Mouse (Mus musculus) heart, embryonic 14.5 days (tissue): ENCODE measurements around the gene Plcb1. TPM values are rescaled to one million over a fixed set of nuclear protein-coding genes. Genes with fewer than 3 reads are reported as not detected.
A peak's percentile ranks its signal among the peaks of the same experiment; 100 is the strongest.

Experiments used
- ATAC-seq: fragments of 200-750 bp; cut with Nextera tagmentation; 2 replicates; pipeline ENCODE4 v1.8.0; 2017; ENCODE audit warnings: low read depth, moderate TSS enrichment; ENCODE audit not compliant: insufficient number of reproducible peaks, insufficient read depth, low FRiP score
- H3K27ac ChIP-seq, 2 experiments: fragments of 200-500 bp in 1 of 2; fragments of 300-500 bp in 1 of 2; sonication (generic) in 1 of 2; replicated peaks in 1 of 2; 2 replicates each; pipeline ENCODE4 v1.5.1; 2012 to 2014; ENCODE audit warnings: low read depth in 2 of 2, low read length in 2 of 2, control low read depth in 1 of 2, mild to moderate bottlenecking in 1 of 2, mixed read lengths in 1 of 2; ENCODE audit not compliant: control insufficient read depth in 1 of 2, insufficient read depth in 1 of 2
- H3K27me3 ChIP-seq: fragments of 300-500 bp; sonication (generic); 2 replicates; pipeline ENCODE4 v1.6.1; 2014; ENCODE audit warnings: mild to moderate bottlenecking, low read length, control low read depth; ENCODE audit not compliant: control insufficient read depth, insufficient read depth
- H3K36me3 ChIP-seq: fragments of 300-500 bp; sonication (generic); 2 replicates; pipeline ENCODE4 v1.6.1; 2014; ENCODE audit warnings: mild to moderate bottlenecking, control low read depth, low read length, mixed read lengths; ENCODE audit not compliant: control insufficient read depth, insufficient read depth
- H3K4me1 ChIP-seq, 2 experiments: fragments of 200-500 bp in 1 of 2; fragments of 300-500 bp in 1 of 2; sonication (generic) in 1 of 2; 2 replicates each; pipeline ENCODE4 v1.6.1; 2012 to 2014; ENCODE audit warnings: low read length in 2 of 2, control low read depth in 1 of 2, mixed read lengths in 1 of 2; ENCODE audit not compliant: control insufficient read depth in 2 of 2, insufficient read depth in 2 of 2
- H3K4me2 ChIP-seq: fragments of 300-500 bp; sonication (generic); 2 replicates; pipeline ENCODE4 v1.6.1; 2014; ENCODE audit warnings: mild to moderate bottlenecking, low read length
- H3K4me3 ChIP-seq, 2 experiments: fragments of 200-500 bp in 1 of 2; fragments of 300-500 bp in 1 of 2; sonication (generic) in 1 of 2; 2 replicates each; pipeline ENCODE4 v1.5.1; 2012 to 2014; ENCODE audit warnings: low read length in 2 of 2, mild to moderate bottlenecking in 2 of 2, control low read depth in 1 of 2, low read depth in 1 of 2, moderate library complexity in 1 of 2; ENCODE audit not compliant: control insufficient read depth in 1 of 2, insufficient read depth in 1 of 2
- H3K9ac ChIP-seq: fragments of 300-500 bp; sonication (generic); 2 replicates; pipeline ENCODE4 v1.6.1; 2014; ENCODE audit warnings: mild to moderate bottlenecking, low read length
- H3K9me3 ChIP-seq: fragments of 300-500 bp; sonication (generic); 2 replicates; pipeline ENCODE4 v1.6.1; 2016; ENCODE audit warnings: low read length, control low read depth; ENCODE audit not compliant: control insufficient read depth
- WGBS: fragments of 180-500 bp; shearing (Covaris S2); extraction: QIAGEN DNeasy Blood & Tissue Kit; methylation state at CpG from one replicate; pipeline ENCODE4 v1.1.7; 2014; 5-methylcytosine and 5-hydroxymethylcytosine counted together
- polyA plus RNA-seq: library from polyadenylated mRNA; unstranded; fragments of >200 nt; fragmentation: Nextera tagmentation; extraction: Ambion mirVana; gene quantifications from 2 replicates; pipeline ENCODE4 v1.2.1, GENCODE M21; 2014

Plcb1 gene
- polyA plus RNA-seq, 1 experiment from 2014 or later = 5.5 TPM

DNA sequence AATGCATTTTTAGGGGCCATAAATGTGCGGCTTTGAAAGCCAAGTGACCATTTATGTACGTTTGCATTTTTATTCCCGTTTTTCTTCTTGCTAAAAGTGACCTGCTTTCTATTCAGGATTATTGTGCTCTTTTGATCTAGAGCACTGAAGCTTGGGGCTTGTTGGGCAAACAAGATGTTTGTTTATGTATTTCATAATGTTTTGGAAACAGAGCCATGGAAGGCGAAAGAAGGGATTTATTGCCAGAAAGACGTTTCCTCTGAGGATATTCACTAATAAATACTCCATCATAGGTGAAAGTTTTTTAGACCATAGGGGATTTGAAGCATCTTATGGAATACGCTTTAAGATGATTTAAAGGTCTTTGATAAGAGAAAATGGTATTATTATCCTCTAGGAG is 35.3 kb downstream of the Plcb1 start:
- Histone ChIP-seq H3K4me2 (no peak overlapping the region), H3K27me3 (no peaks in the 10 kb centered on the region), H3K4me1 (peaks cover 3 to 8% of the 10 kb centered on the region in 2 experiments), H3K36me3 (no peaks in the 10 kb centered on the region), H3K4me3 (no peak overlapping the region), H3K9me3 (no peaks in the 10 kb centered on the region), H3K27ac (no peak overlapping the region), H3K9ac (no peak overlapping the region)
- no peak for ATAC-seq
- WGBS = 85% methylated on average over 6 of the region's 6 CpGs

DNA sequence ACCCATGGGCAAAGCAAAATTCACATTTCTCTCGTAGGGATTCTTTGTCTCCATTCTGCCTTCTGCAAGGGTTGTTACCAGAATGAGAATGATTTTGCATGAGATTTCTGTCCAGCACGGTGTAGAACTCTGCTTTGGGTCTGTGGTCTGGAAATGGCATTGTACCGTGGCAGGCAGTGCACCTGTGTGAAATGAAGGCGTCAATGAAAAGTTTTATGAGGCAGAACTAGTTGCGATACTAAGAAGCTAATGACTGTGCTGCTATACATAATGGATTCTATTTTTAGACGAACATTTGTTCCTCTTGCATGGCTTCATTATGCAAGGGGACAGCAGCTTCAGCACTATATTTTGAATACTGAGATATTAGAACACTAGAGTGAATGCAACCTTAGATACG is 39.8 kb downstream of the Plcb1 start:
- Histone ChIP-seq H3K9me3 (no peaks in the 10 kb centered on the region), H3K4me3 (no peak overlapping the region), H3K36me3 (no peaks in the 10 kb centered on the region), H3K4me1 (peaks cover 4 to 13% of the 10 kb centered on the region in 2 experiments), H3K4me2 (peak overlapping the region; percentile 43), H3K9ac (no peak overlapping the region), H3K27ac (peak overlapping the region; percentile 5 to 42; a peak in 3 of 4 replicates), H3K27me3 (no peaks in the 10 kb centered on the region)
- 44% methylated on average over 7 of the region's 7 CpGs for WGBS
- no peak for ATAC-seq

DNA sequence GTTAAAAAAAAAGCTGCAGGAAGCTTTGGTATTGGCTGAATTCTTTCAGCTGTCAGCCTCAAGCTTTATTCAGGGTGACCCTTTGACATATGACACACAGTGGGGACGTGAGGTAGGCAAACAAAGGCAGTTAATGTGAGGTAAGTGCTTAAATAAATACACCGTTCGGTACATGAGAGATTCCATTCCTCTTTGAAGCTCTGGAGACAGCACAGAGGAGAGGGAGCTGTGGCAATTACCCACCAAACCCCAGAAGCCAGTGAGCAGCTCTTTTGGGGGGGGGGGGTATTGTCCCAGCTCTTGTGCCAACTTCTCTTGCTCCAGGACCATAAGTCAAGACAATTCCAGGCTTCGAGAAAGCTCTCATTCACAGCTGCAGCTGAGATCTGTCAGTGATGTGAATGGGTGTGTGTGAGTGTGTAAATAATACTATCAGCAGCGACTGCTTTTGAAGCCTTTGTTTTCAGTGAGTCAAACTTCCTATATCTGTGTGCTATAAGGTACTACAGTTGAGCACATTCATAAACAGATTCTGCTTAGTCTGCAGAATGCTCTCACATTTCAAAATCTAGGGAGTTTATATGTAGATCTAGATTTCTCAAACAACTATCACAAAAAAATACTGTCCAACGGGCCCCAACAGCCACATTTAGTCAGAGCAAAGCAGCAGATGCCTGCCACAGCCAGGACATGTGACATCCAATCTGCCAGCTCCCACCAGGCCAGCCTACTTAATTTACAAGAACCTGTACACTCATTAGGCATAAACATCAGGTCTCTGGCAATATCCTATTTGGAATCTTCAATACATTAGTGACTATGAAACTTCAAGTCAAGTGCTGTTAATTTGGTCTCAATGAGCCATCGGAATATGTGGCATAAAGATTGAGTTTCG is 40.5 kb downstream of the Plcb1 start:
- Histone ChIP-seq H3K4me2 (peak overlapping the region; percentile 43), H3K9me3 (no peaks in the 10 kb centered on the region), H3K4me3 (no peak overlapping the region), H3K27me3 (no peaks in the 10 kb centered on the region), H3K36me3 (no peaks in the 10 kb centered on the region), H3K9ac (no peak overlapping the region), H3K27ac (peak overlapping the region; percentile 10 to 42; a peak in 2 of 4 replicates), H3K4me1 (peaks cover 4 to 13% of the 10 kb centered on the region in 2 experiments)
- WGBS = 35% methylated on average over 8 of the region's 8 CpGs
- ATAC-seq = no peak

DNA sequence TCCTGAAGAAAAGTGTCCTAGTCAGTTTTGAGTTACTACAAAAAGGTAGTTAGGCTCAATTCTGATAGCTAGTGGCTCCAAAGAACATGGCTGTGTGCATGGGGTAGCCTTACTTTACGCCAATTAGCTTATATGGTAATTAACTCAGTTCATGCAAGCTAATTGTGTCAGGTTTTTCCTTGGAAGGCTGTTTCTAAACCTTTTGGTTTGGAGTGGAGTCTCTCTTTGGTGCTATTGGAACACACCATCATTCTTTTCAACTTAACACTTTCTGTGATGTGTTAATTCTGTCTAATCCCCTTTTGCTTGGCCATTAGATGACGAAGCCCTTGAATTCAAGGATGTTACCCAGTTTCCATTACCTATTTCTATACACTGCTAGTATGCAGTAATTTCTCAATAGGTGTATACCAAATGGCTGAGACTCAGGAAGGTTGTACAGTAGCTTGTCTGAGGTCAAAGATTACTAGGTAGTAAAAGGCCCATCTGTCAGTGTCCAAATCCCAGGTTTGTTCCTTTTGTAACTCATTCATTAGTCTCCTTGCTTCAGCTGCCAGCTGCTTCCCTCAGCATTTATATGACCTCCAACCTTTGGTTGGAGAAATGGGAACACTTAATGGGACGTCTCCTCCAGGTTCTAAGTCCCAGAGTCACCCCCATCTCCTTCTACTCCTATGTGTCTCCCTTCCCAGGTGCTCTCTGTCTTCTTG is 42.1 kb downstream of the Plcb1 start:
- H3K9ac ChIP-seq = no peak overlapping the region
- no peak overlapping the region for H3K27ac ChIP-seq
- H3K27me3 ChIP-seq = no peaks in the 10 kb centered on the region
- no peak overlapping the region for H3K4me3 ChIP-seq
- no peaks in the 10 kb centered on the region for H3K9me3 ChIP-seq
- H3K36me3 ChIP-seq = no peaks in the 10 kb centered on the region
- peaks cover 4 to 13% of the 10 kb centered on the region in 2 experiments for H3K4me1 ChIP-seq
- H3K4me2 ChIP-seq = no peak overlapping the region
- 88% methylated on average over 3 of the region's 3 CpGs for WGBS
- ATAC-seq = no peak

DNA sequence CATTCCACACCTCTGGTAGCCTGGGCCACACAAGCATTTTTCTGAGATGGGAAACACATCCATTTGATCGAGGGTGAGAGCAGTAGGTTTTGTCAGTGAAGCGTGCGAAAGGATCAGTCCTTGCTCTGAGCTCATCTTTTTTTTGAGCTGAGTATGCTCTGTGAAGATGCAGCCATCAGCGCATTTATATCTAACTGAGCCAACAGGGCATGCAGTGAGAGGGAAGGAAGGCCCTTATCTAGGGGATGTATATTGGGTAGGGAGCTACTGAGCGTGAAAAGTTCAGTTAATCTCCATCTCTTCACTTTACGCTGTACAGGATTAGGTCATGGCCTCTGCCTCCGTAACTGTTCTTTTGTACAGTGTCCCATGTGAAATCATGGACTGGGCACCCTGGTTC is 46.0 kb downstream of the Plcb1 start:
- Histone ChIP-seq H3K9me3 (no peaks in the 10 kb centered on the region), H3K4me1 (no peaks in the 10 kb centered on the region), H3K36me3 (no peaks in the 10 kb centered on the region), H3K27ac (no peak overlapping the region), H3K9ac (no peak overlapping the region), H3K27me3 (no peaks in the 10 kb centered on the region), H3K4me3 (no peak overlapping the region), H3K4me2 (no peak overlapping the region)
- 68% methylated on average over 7 of the region's 7 CpGs for WGBS
- ATAC-seq = no peak

DNA sequence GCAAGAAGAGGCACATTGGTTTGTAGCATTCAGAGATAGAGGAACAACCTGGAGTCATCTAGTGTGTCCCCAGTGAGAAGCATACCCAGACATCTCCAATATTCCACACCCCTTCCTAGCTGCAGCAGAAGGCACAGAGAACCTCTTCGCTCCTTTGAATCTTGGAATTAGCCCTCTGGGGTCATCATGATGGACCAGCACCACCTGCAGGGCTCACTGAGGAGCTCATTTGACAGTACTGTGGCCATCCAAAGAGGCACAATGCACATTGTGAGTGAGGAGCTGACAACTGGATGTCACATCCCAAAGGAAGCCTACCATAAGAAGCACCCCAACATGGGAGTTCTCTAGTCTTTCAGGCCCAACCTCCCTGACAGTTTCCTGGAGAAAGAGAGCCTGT is 50.2 kb downstream of the Plcb1 start:
- Histone ChIP-seq H3K9ac (no peak overlapping the region), H3K4me2 (no peak overlapping the region), H3K4me3 (no peak overlapping the region), H3K4me1 (no peaks in the 10 kb centered on the region), H3K27me3 (no peaks in the 10 kb centered on the region), H3K36me3 (no peaks in the 10 kb centered on the region), H3K27ac (no peak overlapping the region), H3K9me3 (no peaks in the 10 kb centered on the region)
- WGBS = 67% methylated on average over 1 of the region's 1 CpGs
- ATAC-seq = no peak

DNA sequence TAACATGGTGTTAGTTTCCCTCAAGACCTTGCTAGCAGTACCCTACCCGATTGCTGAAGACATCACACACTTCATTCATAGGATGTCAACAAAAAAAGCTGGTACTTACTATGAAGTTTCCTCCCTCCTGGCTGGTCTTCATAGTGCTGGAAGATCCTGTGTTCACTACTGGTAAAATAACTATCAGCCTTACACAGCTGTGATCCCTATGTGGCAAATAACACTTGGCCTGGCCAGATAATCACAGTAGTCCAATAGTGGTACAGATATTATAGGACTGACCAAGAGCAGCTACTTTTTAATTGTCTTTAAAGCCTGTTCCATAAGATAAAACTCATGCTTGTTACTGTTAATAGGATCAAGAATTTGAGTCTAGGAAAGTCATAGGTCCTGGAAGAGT is 52.3 kb downstream of the Plcb1 start:
- no peaks in the 10 kb centered on the region for H3K27me3 ChIP-seq

More for the DNA sequence above, 52.3 kb downstream of the Plcb1 start:
- no peak overlapping the region for H3K9ac ChIP-seq
- no peaks in the 10 kb centered on the region for H3K36me3 ChIP-seq
- H3K4me2 ChIP-seq = no peak overlapping the region
- no peaks in the 10 kb centered on the region for H3K9me3 ChIP-seq
- H3K4me1 ChIP-seq = no peaks in the 10 kb centered on the region
- no peak for ATAC-seq
- H3K27ac ChIP-seq = no peak overlapping the region
- no peak overlapping the region for H3K4me3 ChIP-seq
- WGBS = 100% methylated on average over 1 of the region's 1 CpGs
